Mouse (Mus musculus): Measurements from ENCODE around the gene Hyls1.
"Not testable (repeated sequence)": the region's sequence is repeated elsewhere in the genome, so short reads cannot be mapped to it uniquely, and the experiment has no call there.

Hyls1 gene

GRCm38 (mm10) chr9:35569571-35570534 lies at the start of gene Hyls1, which contains the start of gene Pate2:
Gene Hyls1 (minus strand): TSS chr9:35570398.
Gene Pate2 (plus strand): TSS chr9:35570284.
- peak; percentile 96 for ATAC-seq (ENCODE audit: low TSS enrichment)

GRCm38 (mm10) chr9:35616784-35617183 lies 46.6 kb upstream of the Hyls1 start:
- ATAC-seq (ENCODE audit: low TSS enrichment): not testable (repeated sequence)

GRCm38 (mm10) chr9:35614005-35614404 lies 43.8 kb upstream of the Hyls1 start:
- peak; percentile 72; the same call in 1 of the 2 replicates for ATAC-seq (ENCODE audit: low TSS enrichment)

GRCm38 (mm10) chr9:35611841-35612240 lies 41.6 kb upstream of the Hyls1 start, which contains the start of gene Pate4:
Gene Pate4 (minus strand): TSS chr9:35611941.
- no peak for ATAC-seq (ENCODE audit: low TSS enrichment)

GRCm38 (mm10) chr9:35607647-35608405 lies 37.6 kb upstream of the Hyls1 start:
- ATAC-seq (ENCODE audit: low TSS enrichment): peak; percentile 97

- ATAC-seq (ENCODE audit: low TSS enrichment): peak; percentile 90
Measured at GRCm38 (mm10) chr9:35592903-35593302, 22.7 kb upstream of the Hyls1 start.

- no peak for ATAC-seq (ENCODE audit: low TSS enrichment)
Measured at GRCm38 (mm10) chr9:35587674-35588073, 17.5 kb upstream of the Hyls1 start.

GRCm38 (mm10) chr9:35574416-35574815 lies 4.2 kb upstream of the Hyls1 start:
- ATAC-seq (ENCODE audit: low TSS enrichment): no peak

GRCm38 (mm10) chr9:35570663-35571062 lies 465 bp upstream of the Hyls1 start:
- no peak for ATAC-seq (ENCODE audit: low TSS enrichment)

GRCm38 (mm10) chr9:35567995-35568394 lies 2.2 kb downstream of the Hyls1 start:
- no peak for ATAC-seq (ENCODE audit: low TSS enrichment)

- no peak for ATAC-seq (ENCODE audit: low TSS enrichment)
Measured at GRCm38 (mm10) chr9:35564536-35565240, 5.5 kb downstream of the Hyls1 start.

GRCm38 (mm10) chr9:35561583-35561982 lies 8.6 kb downstream of the Hyls1 start:
- ATAC-seq (ENCODE audit: low TSS enrichment): no peak

GRCm38 (mm10) chr9:35561076-35561475 lies 9.1 kb downstream of the Hyls1 start:
- ATAC-seq (ENCODE audit: low TSS enrichment): no peak

- peak; percentile 88 for ATAC-seq (ENCODE audit: low TSS enrichment)
Measured at GRCm38 (mm10) chr9:35559009-35559890, 10.9 kb downstream of the Hyls1 start.

GRCm38 (mm10) chr9:35558257-35559008 lies 11.8 kb downstream of the Hyls1 start, which contains the start of the genes Ddx25 and Pus3:
Gene Ddx25 (minus strand): TSS chr9:35558528.
Gene Pus3 (plus strand): TSS chr9:35558595.
- ATAC-seq (ENCODE audit: low TSS enrichment): peak; percentile 53

- no peak for ATAC-seq (ENCODE audit: low TSS enrichment)
Measured at GRCm38 (mm10) chr9:35556494-35557102, 13.6 kb downstream of the Hyls1 start.

GRCm38 (mm10) chr9:35548455-35548854 lies 21.7 kb downstream of the Hyls1 start:
- no peak for ATAC-seq (ENCODE audit: low TSS enrichment)

- ATAC-seq (ENCODE audit: low TSS enrichment): no peak
Measured at GRCm38 (mm10) chr9:35546745-35547144, 23.5 kb downstream of the Hyls1 start.

- peak; percentile 81 for ATAC-seq (ENCODE audit: low TSS enrichment)
Measured at GRCm38 (mm10) chr9:35545704-35546103, 24.5 kb downstream of the Hyls1 start.
